Mouse (Mus musculus): Measurements from ENCODE around the gene Mto1. TPM values are rescaled to one million over a fixed set of nuclear protein-coding genes. Genes with fewer than 3 reads are reported as not detected.

The Mto1 gene
- total RNA-seq, 2 experiments from 2014 or later, result 25.1 to 25.8 TPM

GRCm38 (mm10) chr9:78520780-78521601 is 73.0 kb downstream of the Mto1 start:
- H3K27ac ChIP-seq, result no peak overlapping the region
- no peak for TF ChIP-seq CTCF (conservative IDR thresholded peaks at IDR 0.05)
- DNase-seq (ENCODE audit: low spot score in 2 of 2), result no peak
- H3K4me3 ChIP-seq, result peak overlapping the region; percentile 54

- peak overlapping the region; percentile 54 for H3K4me3 ChIP-seq
- H3K27ac ChIP-seq, result no peak overlapping the region
- no peak for DNase-seq (ENCODE audit: low spot score in 2 of 2)
- peak; percentile 70 for TF ChIP-seq CTCF (conservative IDR thresholded peaks at IDR 0.05)
These were observed 73.7 kb downstream of the Mto1 start for GRCm38 (mm10) chr9:78521689-78522088.

Small RNA genes lying within 50 kb of the gene (microRNA-seq; reads per million reads assigned to microRNA genes)
- gene Gm26377, result 0 reads per million in 2 experiments

Other genes with a start within 250 kb of the Mto1 start
- not detected for gene Gsta1, start 217.6 kb upstream of the Mto1 start, total RNA-seq (2021)
- gene Gm3776, start 191.1 kb upstream of the Mto1 start, total RNA-seq (2021), result not detected
- gene Gm10639, start 158.3 kb upstream of the Mto1 start, total RNA-seq (2021), result not detected
- gene Omt2a, start 133.4 kb upstream of the Mto1 start, total RNA-seq (2021), result not detected
- gene Omt2b, start 120.6 kb upstream of the Mto1 start, total RNA-seq (2021), result not detected
- gene Gsta2, start 92.4 kb upstream of the Mto1 start, total RNA-seq (2021), result not detected
- gene Dppa5a, start 80.0 kb upstream of the Mto1 start, total RNA-seq (2021), result not detected
- under 1 TPM in 1 of 2 experiments, not detected in 1; 0.17 TPM for gene Ooep, start 69.5 kb upstream of the Mto1 start, total RNA-seq (2021)
- not detected for gene Ddx43, start 52.4 kb upstream of the Mto1 start, total RNA-seq (2021)
- gene Cgas, start 5.0 kb upstream of the Mto1 start, total RNA-seq (2021), result under 1 TPM; 0.79 to 0.92 TPM
- 1 to 10 TPM; 1.3 to 1.5 TPM for gene Gm17324, start 578 bp downstream of the Mto1 start, total RNA-seq (2021)
- gene Eef1a1, start 40.9 kb downstream of the Mto1 start, total RNA-seq (2021), result 1,000 to 10,000 TPM; 3,119 to 3,317 TPM
- 10 to 100 TPM; 23.0 to 24.5 TPM for gene Slc17a5, start 139.8 kb downstream of the Mto1 start, total RNA-seq (2021)
- 1 to 10 TPM; 3.1 to 3.5 TPM for gene Cd109, start 167.3 kb downstream of the Mto1 start, total RNA-seq (2021)